Mouse (Mus musculus) erythroblast, embryonic 14.5 days (primary cell): ENCODE data around the gene Snrk.

ENCODE experiments used
- GATA1 ChIP-seq: IDR thresholded peaks from 2 replicates; pipeline ENCODE4 v1.6.1; 2012; ENCODE audit warnings: low read length, inconsistent platforms, mixed read lengths
- TAL1 ChIP-seq: IDR thresholded peaks from 3 replicates; pipeline ENCODE4 v1.6.1; 2012; ENCODE audit warnings: low read length, inconsistent platforms, mixed read lengths

- TF ChIP-seq TAL1 = no peak
- TF ChIP-seq GATA1 = no peak
Observed at GRCm38 (mm10) chr9:122177256-122178220, 60.5 kb downstream of the Snrk start.
